Mouse (Mus musculus) embryonic stem cell, embryonic (primary cell): ENCODE data around the gene Pcgf1.

Source experiments
- CTCF ChIA-PET, 4 experiments: fragments of 300-600 bp in 2 of 4; fragments of 350-600 bp in 2 of 4; sonication (Branson Sonifier 250); formaldehyde crosslinking; loops; one replicate each; lab custom pipeline; 2022; ENCODE audit warnings: inconsistent platforms in 2 of 4; lab: Charles Lee
- POLR2A ChIA-PET, 4 experiments: fragments of 300-600 bp in 2 of 4; fragments of 350-600 bp in 2 of 4; sonication (Branson Sonifier 250); formaldehyde crosslinking; loops; one replicate each; lab custom pipeline; 2022; ENCODE audit warnings: antibody characterized with exemption in 4 of 4, inconsistent platforms in 1 of 4; lab: Charles Lee

Pcgf1 gene

GRCm38 (mm10) chr6:83074979-83075378 is 2.7 kb upstream of the Pcgf1 start:
- POLR2A ChIA-PET = interaction anchor here (0.6 to 3.4 kb wide), 11 partner anchors 10 to 328 kb away, joined by 3 to 17 read pairs (median 3); partner anchors contain the start of genes Dqx1 (in 3 of the 4), Aup1 (in 1 of the 4), Htra2 (in 1 of the 4) and Lbx2 (in 1 of the 4)
- CTCF ChIA-PET = interaction anchor here (0.6 to 2.0 kb wide), 13 partner anchors 9 to 1269 kb away, joined by 3 to 13 read pairs (median 5); partner anchors contain the start of genes Ccdc142 (in 1 of the 4), Dqx1 (in 1 of the 4), Gm42688 (in 1 of the 4) and Loxl3 (in 1 of the 4)

DNA sequence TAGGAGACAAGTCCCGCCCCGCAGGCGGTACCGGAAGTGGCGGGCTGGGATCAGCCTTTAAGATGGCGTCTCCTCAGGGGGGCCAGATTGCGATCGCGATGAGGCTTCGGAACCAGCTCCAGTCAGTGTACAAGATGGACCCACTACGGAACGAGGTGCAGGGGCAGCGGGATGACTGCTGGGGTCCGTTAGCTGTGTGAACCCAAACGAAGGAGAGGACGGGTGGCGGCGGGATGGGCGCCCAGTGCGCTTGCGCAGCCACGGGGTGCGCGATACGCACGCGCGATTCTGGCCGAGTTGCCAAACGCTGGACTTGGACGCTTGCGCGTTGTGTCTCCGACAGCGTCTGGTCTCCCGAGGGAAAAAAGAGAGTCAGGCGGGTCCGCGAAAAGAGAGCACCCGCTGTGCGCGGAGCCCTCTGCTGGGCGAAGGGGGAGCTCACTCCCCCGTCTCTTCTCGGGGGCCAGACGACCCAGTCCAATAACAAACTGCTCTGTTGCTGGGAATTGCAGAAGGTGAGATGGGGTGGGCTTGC is 722 bp downstream of the Pcgf1 start:
- ChIA-PET POLR2A (interaction anchor here in 3 of 4 experiments (0.6 to 2.7 kb wide), 54 partner anchors 8 to 373 kb away, joined by 3 to 18 read pairs (median 4); partner anchors contain the start of genes Dqx1 (in 3 of the 3), Wbp1 (in 3 of the 3), Aup1 (in 2 of the 3) and Ccdc142 (in 2 of the 3)), CTCF (interaction anchor here in 3 of 4 experiments (0.6 to 2.2 kb wide), 18 partner anchors 9 to 698 kb away, joined by 3 to 9 read pairs (median 4); partner anchors contain the start of genes Aup1 (in 1 of the 3), Ccdc142 (in 1 of the 3), Dqx1 (in 1 of the 3) and Gm42688 (in 1 of the 3))

GRCm38 (mm10) chr6:83080210-83080609 is 2.5 kb downstream of the Pcgf1 start:
- CTCF ChIA-PET = interaction anchor here in 1 of 4 experiments (1.0 kb wide), 1 partner anchor 20 kb away, joined by 3 read pairs; no protein-coding TSS in a partner anchor
- POLR2A ChIA-PET = interaction anchor here in 1 of 4 experiments (1.5 kb wide), 1 partner anchor 44 kb away, joined by 3 read pairs; no protein-coding TSS in a partner anchor

GRCm38 (mm10) chr6:83083497-83083896 is 5.8 kb downstream of the Pcgf1 start:
- ChIA-PET POLR2A (interaction anchor here in 3 of 4 experiments (0.6 to 1.9 kb wide), 13 partner anchors 9 to 73 kb away, joined by 3 to 6 read pairs (median 4); partner anchors contain the start of genes Ccdc142 (in 1 of the 3), Dqx1 (in 1 of the 3), Gm42688 (in 1 of the 3) and Mrpl53 (in 1 of the 3)), CTCF (interaction anchor here in 1 of 4 experiments (1.1 to 1.4 kb wide), 3 partner anchors 17 to 87 kb away, joined by 3 to 4 read pairs (median 3); partner anchors contain the start of genes Ccdc142 and Gm42688)

GRCm38 (mm10) chr6:83084477-83084876 is 6.8 kb downstream of the Pcgf1 start:
- ChIA-PET CTCF (no interaction called here), POLR2A (interaction anchor here in 1 of 4 experiments (1.0 kb wide), 1 partner anchor 19 kb away, joined by 3 read pairs; no protein-coding TSS in a partner anchor)

DNA sequence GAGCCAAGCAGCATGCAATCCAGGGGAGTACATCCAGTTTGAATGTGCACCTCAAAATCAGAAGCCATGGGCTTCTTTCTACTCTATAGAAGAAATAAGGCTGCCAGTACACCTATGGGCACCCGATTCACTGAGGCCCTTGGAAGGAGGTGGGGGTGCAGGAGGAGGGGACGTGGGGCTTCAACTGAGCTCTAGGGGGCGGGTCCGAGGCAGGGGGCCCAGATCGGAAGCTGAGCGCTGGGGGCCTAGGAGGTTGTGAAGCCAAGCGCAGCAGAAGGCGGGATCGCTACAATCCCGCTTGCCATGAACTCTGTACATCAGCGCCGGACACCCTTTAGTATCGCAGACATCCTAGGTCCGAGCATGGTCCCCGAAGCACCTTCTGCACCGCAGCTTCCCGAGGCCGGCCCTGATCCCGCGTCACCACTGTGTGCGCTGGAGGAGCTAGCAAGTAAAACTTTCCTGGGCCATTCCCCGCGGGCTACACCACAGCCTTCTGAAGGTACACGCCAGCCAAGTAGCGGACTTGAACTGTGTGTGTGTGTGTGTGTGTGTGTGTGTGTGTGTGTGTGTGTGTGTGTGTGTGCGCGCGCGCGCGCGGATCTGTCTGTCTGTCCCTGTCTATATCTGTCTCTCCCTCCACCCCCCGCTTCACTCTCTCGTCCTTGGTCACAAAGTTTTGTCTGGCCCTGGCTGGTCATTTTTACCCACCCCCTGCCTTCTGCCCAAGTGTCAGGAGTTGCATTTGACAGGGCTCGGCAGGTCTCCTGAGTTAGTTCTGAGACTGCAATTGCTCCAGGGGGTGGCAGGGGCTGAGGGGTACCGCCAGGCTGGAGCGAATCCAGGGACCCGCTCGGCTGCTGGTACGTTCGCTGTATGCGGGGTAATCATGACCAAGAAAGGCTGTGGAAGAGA is 8.7 kb downstream of the Pcgf1 start, which contains the start of gene Lbx2:
Gene Lbx2 (plus strand): TSS at position 247 of the 915 bp plus-strand sequence.
- ChIA-PET POLR2A (interaction anchor here (0.6 to 2.8 kb wide), 22 partner anchors 8 to 239 kb away, joined by 3 to 22 read pairs (median 4); partner anchors contain the start of genes Ccdc142 (in 3 of the 4), Gm42688 (in 3 of the 4), Pcgf1 (in 3 of the 4) and Aup1 (in 2 of the 4)), CTCF (interaction anchor here in 3 of 4 experiments (0.6 to 2.9 kb wide), 15 partner anchors 8 to 180 kb away, joined by 3 to 14 read pairs (median 5); partner anchors contain the start of genes Ccdc142 (in 2 of the 3), Gm42688 (in 2 of the 3), Pcgf1 (in 2 of the 3) and Dctn1 (in 1 of the 3))

DNA sequence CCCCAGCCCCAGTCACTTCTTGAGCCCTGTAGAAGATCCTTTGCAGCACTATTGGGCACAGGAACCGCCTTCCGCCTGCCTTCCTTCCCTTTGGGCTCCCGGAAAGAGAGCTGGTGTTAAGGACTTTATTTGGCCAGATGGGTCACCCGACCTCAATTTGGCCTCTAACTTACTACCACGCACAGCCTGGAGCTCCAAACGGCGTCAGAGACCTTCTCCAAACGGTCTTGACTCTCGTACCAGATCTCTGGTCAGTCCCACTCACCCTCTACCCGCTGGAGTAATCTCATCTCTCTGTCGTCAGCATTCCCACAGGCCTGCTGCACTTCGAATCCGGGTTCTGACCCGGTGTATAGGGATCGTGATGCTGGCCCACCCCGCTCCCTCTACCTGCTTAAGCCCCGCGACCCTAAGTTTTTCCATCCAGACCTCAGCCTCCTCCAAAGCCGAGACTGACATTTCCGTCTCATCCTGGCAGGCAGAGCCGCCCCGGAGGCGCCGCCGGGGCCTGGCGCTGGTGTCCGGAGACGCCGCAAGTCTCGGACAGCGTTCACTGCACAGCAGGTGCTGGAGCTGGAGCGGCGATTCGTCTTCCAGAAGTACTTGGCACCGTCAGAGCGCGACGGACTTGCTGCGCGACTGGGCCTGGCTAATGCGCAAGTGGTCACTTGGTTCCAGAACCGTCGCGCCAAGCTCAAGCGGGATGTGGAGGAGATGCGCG is 9.7 kb downstream of the Pcgf1 start:
- CTCF ChIA-PET = interaction anchor here in 3 of 4 experiments (0.6 to 2.9 kb wide), 16 partner anchors 9 to 181 kb away, joined by 3 to 14 read pairs (median 5); partner anchors contain the start of genes Pcgf1 (in 3 of the 3), Ccdc142 (in 2 of the 3), Gm42688 (in 2 of the 3) and Dctn1 (in 1 of the 3)
- POLR2A ChIA-PET = interaction anchor here in 3 of 4 experiments (0.9 to 2.8 kb wide), 18 partner anchors 9 to 238 kb away, joined by 3 to 22 read pairs (median 4); partner anchors contain the start of genes Ccdc142 (in 3 of the 3), Gm42688 (in 3 of the 3), Pcgf1 (in 3 of the 3) and Aup1 (in 1 of the 3)

DNA sequence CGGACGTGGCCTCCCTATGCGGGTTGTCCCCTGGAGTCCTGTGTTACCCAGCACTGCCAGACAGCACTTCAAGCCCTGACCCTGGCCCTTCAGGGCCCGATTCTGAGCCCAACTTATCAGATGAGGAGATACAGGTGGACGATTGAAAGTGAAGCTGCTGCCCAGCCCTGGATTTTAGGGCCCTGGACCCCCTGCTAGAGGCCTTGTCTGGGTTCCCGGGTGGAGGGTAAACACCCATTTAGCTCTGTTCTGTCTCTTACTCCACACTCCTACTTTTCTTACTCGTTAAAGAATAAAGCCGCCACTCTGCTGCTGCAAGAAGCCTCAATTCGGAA is 10.2 kb downstream of the Pcgf1 start:
- CTCF ChIA-PET = interaction anchor here in 3 of 4 experiments (0.6 to 2.9 kb wide), 14 partner anchors 9 to 127 kb away, joined by 3 to 14 read pairs (median 4); partner anchors contain the start of genes Pcgf1 (in 3 of the 3), Ccdc142 (in 2 of the 3), Gm42688 (in 2 of the 3) and Dctn1 (in 1 of the 3)
- POLR2A ChIA-PET = interaction anchor here in 3 of 4 experiments (0.9 to 2.8 kb wide), 16 partner anchors 10 to 238 kb away, joined by 3 to 22 read pairs (median 4); partner anchors contain the start of genes Pcgf1 (in 3 of the 3), Ccdc142 (in 2 of the 3), Gm42688 (in 2 of the 3) and Aup1 (in 1 of the 3)

DNA sequence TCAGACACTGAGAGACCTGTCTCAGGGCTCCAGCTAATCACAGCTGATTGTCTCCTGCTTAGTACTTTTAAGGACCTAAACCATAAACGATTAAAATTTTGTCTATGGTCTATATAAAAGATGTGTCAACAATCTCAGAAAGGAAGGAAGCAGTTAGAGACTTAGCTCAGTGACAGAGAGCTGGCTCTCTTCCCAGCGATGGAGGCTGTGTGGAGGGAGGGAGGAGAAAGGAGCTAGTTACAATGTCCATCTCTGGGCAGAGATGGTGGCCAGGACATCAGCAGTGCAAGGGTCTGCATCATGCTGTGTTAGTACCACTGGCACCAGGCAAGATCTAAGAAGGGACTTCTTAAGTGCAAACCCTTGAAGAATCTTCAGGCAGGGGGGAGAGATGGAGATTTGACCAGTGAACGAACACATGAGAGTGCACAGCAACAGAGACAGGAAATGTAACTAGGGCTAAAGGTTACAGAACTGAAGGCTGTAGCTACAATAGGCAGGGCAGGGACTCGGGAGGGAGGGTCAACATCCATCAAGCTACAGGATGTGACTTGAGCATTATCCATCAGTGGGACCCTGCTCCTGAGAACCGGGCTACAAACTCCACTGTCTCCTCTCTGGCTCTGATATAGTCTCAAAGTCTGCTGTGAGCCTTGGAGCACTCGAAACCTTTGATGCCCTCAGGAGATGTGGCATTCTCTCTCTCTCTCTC is 14.9 kb downstream of the Pcgf1 start:
- POLR2A ChIA-PET = interaction anchor here (0.6 to 2.3 kb wide), 9 partner anchors 9 to 221 kb away, joined by 3 to 9 read pairs (median 5); partner anchors contain the start of genes Ccdc142 (in 2 of the 4), Gm42688 (in 2 of the 4) and Wbp1 (in 1 of the 4)
- CTCF ChIA-PET = interaction anchor here (0.7 to 1.7 kb wide), 8 partner anchors 9 to 225 kb away, joined by 3 to 7 read pairs (median 4); partner anchors contain the start of genes Ccdc142 (in 2 of the 4) and Gm42688 (in 2 of the 4)

- ChIA-PET POLR2A (interaction anchor here in 3 of 4 experiments (0.6 to 1.9 kb wide), 8 partner anchors 10 to 60 kb away, joined by 3 to 5 read pairs (median 4); no protein-coding TSS in a partner anchor), CTCF (interaction anchor here in 3 of 4 experiments (0.6 to 3.2 kb wide), 11 partner anchors 9 to 634 kb away, joined by 3 to 12 read pairs (median 3); partner anchors contain the start of genes Lbx2 (in 1 of the 3) and Pcgf1 (in 1 of the 3))
Observed at GRCm38 (mm10) chr6:83095968-83096367, 18.3 kb downstream of the Pcgf1 start.

DNA sequence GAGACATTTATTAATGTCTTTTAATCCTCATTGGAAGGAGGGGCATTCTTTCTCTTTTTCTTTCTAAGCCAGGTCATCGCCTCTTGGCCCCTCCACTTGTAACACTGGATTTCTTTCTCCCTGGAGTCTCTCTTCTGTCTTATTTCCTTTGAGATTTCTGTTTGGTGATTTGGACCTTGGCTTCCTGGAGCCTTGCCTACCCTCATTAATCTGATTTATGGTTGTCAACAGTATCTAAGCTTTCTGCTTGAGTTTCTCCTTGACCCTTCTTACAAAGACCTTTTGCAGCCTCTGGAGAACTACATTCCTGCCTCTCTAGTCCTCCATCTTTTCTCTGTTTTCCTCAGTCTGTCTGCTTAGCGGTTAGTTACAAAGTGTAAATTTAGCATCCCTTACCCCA is 20.7 kb downstream of the Pcgf1 start:
- POLR2A ChIA-PET = interaction anchor here in 3 of 4 experiments (0.5 to 1.6 kb wide), 5 partner anchors 11 to 130 kb away, joined by 3 to 5 read pairs (median 3); partner anchors contain the start of gene Pcgf1 (in 1 of the 3)
- CTCF ChIA-PET = interaction anchor here in 3 of 4 experiments (0.6 to 3.2 kb wide), 4 partner anchors 8 to 127 kb away, joined by 3 to 8 read pairs (median 4); no protein-coding TSS in a partner anchor

GRCm38 (mm10) chr6:83101316-83101687 is 23.6 kb downstream of the Pcgf1 start, which contains the start of the genes Ccdc142 and Gm42688:
Gene Ccdc142, plus strand, starts transcription at chr6:83101601.
Gene Gm42688, plus strand, starts transcription at chr6:83101617.
- CTCF ChIA-PET = interaction anchor here (0.5 to 3.5 kb wide), 58 partner anchors 8 to 447 kb away, joined by 3 to 43 read pairs (median 5); partner anchors contain the start of genes Dctn1 (in 3 of the 4), Wbp1 (in 3 of the 4), Lbx2 (in 2 of the 4) and Pcgf1 (in 2 of the 4)
- POLR2A ChIA-PET = interaction anchor here (0.6 to 3.7 kb wide), 62 partner anchors 9 to 838 kb away, joined by 3 to 48 read pairs (median 4); partner anchors contain the start of genes 1700003E16Rik (in 3 of the 4), Aup1 (in 3 of the 4), Htra2 (in 3 of the 4) and Wbp1 (in 3 of the 4)

DNA sequence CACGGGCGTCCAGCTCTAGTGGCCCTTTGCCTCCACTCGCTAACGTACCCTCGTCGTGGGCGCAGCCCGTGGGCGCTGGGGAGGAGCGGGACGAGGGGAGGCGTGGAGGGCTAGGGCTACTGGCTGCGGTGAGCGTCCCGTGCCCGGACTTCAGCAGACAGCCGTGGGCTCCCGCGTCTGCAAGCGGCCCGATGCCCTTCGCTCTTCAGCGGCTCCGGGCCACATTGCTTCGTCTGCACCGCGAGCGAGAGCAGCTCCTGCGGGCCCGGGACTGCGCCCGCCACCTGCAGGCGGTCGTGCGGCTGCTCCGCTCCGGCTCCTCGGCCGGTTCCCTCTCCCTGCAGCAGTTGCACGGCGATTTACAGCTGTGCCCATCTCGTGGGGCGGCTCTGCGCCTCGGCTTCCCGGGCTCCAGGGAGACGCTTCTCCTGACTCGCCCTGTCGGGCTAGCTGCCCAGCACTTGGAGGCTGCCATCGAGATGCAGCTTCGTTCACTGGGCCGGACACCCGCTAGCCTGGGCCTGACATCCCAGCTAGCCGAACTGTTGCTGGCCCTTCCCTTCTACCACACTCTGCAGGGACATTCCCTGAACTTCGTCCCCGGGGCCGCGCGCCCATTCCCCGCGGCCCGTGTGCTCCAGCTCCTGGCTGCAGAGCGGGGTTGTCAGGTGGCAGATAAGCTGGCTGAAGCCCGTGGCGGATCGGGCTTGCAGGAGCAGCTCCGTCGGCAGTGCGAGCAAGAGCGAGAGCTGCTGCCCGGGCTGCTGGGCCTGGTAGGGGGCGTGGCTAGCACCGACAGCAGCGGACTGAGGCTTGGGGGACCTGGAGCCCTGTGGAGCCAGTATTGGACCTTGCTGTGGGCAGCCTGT is 24.3 kb downstream of the Pcgf1 start:
- ChIA-PET POLR2A (interaction anchor here (0.6 to 3.7 kb wide), 72 partner anchors 8 to 322 kb away, joined by 3 to 48 read pairs (median 4); partner anchors contain the start of genes Wbp1 (in 4 of the 4), 1700003E16Rik (in 3 of the 4), Aup1 (in 3 of the 4) and Htra2 (in 3 of the 4)), CTCF (interaction anchor here (0.5 to 3.5 kb wide), 67 partner anchors 8 to 448 kb away, joined by 3 to 43 read pairs (median 4); partner anchors contain the start of genes Dctn1 (in 3 of the 4), Wbp1 (in 3 of the 4), Aup1 (in 2 of the 4) and Dqx1 (in 2 of the 4))
